Mouse (Mus musculus) CH12F3 (cell line): ENCODE results near the gene Fli1.

Experiments used
- in situ Hi-C: fragments of 300-500 bp; cut with MboI; formaldehyde crosslinking; loops from 2 replicates; pipeline ENCODE4 v1.14.3; 2020; ENCODE audit warnings: low sequenced_read_pairs

Gene Fli1

DNA sequence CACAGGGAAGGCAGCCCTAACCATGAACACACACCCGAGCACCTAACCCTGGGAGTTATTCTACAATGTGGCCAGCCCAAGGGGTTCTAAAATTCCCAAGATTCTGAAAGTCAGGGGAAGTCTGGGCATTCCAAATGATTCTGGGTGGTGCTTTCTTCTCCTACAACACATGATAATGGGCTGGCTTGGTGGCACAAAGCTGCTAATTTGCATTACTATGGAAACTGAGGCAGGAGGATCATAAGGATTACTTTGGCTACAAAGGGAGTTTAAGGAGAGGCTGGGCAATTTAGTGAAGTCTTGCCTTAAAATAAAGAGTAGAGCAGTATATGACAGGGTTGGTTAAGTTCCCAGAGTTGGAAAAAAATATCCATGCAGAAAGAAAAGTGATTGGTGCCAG, 127.7 kb downstream of the Fli1 start:
- in situ Hi-C loops: loop anchor here (25.0 kb wide), 1 partner anchor 672 kb away; no protein-coding TSS in a partner anchor

DNA sequence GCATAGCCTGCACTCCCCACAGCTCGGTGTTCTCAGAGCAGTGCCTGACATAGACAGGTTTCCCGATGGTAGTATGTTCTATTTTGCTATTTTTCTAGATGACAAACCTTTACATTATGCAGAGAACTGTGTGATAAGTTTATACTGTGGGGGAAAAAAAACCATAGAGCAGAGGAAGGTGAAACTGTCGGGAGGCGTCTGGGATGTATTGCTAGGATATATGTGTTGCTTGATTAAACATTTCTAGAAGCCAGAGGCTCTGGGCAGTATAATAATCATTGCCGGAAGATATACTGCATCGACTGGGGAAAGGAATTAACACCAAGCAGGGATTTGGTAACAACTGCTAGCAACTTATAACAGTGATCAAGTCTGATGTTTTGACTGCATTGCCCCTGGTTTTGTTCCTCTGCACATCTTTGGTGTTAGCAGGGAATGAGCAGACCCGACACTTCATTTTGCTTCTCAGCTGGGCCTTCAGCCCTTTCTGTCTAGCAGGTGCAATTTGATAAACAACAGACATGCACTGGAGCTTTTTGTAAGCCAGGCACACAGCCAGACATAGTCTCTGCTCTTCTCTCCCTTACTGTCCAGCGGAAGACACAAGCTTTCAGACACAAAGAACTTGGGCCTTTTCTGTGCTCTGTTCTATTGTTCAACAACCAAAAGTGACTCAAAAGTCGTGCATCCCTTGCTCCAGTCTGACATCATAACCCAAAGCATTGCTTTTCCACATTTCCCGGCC, 129.7 kb downstream of the Fli1 start:
- in situ Hi-C loops: loop anchor here (25.0 kb wide), 1 partner anchor 674 kb away; no protein-coding TSS in a partner anchor

GRCm38 (mm10) chr9:32411507-32411906, 131.2 kb downstream of the Fli1 start:
- in situ Hi-C loops: loop anchor here (25.0 kb wide), 1 partner anchor 676 kb away; no protein-coding TSS in a partner anchor

GRCm38 (mm10) chr9:32410671-32411070, 132.0 kb downstream of the Fli1 start:
- in situ Hi-C loops: loop anchor here (25.0 kb wide), 1 partner anchor 677 kb away; no protein-coding TSS in a partner anchor

- in situ Hi-C loops: loop anchor here (25.0 kb wide), 1 partner anchor 678 kb away; no protein-coding TSS in a partner anchor
These were observed 133.3 kb downstream of the Fli1 start for GRCm38 (mm10) chr9:32409060-32409961.

DNA sequence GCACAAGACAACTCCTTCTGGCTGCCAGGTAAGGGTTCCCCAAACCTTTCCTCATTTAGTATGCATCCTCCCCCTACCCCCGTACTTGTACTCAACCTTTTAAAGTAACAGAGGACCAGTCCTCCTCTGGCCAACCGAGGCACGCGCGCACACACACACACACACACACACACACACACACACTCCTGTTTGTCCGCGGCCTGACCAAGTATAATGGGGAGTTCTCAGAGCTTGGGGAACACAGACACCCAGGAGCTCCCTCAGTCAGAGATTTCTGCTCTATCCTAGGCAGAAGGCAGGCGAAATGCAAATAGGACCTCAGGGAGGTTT, 134.0 kb downstream of the Fli1 start:
- in situ Hi-C loops: loop anchor here (25.0 kb wide), 1 partner anchor 679 kb away; no protein-coding TSS in a partner anchor

- in situ Hi-C loops: loop anchor here (25.0 kb wide), 1 partner anchor 682 kb away; no protein-coding TSS in a partner anchor
These were observed 137.3 kb downstream of the Fli1 start for GRCm38 (mm10) chr9:32405191-32405925.

DNA sequence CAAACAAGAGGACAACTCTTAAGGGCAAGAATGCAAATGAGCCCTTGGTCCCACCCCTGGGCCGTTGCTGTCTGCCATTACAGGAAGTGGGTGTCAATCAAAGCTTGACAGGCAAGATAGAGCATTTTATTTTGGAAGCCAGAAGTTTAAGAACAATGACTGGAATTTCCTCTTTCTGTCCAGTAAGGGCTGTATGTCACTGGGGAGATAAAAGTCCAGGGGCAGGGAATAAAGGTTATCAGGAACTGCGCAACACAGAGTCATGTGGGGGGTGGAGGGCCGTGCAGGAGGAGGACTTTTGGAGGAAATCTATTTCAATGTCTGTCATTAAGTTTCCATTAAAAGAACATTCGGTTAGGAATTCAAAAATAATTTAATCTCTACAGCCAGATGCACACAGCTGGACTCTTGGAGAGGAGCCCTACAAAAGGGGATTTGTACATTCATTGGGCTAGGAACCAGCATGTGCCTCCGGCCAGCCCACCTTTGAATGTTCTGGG, 141.9 kb downstream of the Fli1 start:
- in situ Hi-C loops: loop anchor here (25.0 kb wide), 1 partner anchor 687 kb away; no protein-coding TSS in a partner anchor

GRCm38 (mm10) chr9:32400212-32400611, 142.4 kb downstream of the Fli1 start:
- in situ Hi-C loops: loop anchor here (25.0 kb wide), 1 partner anchor 687 kb away; no protein-coding TSS in a partner anchor

GRCm38 (mm10) chr9:32394761-32395161, 147.9 kb downstream of the Fli1 start:
- in situ Hi-C loops: no loop called here

DNA sequence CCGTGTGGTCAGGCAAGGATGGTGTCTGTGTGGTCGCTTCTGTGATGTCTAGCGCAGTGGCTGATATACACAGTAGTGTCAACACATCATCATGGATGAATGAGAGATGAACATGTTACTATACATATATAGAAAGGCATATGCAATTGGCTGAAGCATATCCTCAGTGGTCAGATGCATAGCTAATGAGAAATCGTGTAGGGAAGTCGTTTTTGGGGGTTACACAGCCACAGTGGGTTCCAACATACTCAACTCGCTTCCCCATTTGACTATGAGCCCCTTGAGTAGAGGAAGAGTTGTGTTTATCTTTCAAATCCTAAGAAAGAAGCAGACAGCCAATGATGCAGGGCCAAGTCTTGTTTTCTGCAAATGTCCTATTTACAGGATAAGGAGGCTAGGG, 149.9 kb downstream of the Fli1 start:
- in situ Hi-C loops: no loop called here

DNA sequence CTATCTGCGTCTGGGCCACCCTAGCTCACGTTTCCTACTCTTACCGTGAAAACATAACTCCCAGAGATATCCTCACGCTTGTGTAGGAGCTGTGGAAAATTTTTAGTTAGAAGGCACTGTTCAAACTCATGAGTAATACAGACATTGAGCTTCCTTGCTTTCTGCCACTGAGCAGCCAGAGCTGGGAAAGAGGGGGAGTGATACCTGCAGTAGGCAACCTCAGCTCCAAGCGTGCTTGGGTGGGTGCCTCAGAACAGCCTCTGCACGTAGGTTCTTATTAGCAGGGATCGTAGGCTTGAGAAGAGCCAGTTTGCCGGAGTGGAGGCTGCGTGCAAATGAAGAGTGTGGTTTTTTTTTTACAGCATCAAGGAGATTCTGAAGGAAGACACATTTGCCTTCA, 151.0 kb downstream of the Fli1 start:
- in situ Hi-C loops: no loop called here

DNA sequence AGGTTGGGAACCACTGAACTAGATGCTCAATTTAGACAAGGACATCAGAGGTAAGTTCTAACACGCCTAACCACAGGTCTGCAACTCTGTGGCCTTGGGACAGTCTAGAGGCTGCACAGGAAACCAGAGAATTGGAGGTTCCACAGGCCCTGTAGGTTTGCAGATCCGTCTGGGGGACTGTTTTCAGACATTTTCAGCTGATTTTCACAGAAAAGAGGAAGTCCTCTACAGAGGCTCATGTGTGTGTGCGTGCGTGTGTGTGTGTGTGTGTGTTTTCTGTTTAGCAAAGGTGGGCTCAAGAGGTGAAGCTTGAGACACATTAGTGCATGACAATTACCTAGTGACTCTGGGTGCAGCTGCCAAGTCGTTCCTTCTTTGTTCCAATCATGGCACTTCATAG, 151.6 kb downstream of the Fli1 start:
- in situ Hi-C loops: no loop called here

DNA sequence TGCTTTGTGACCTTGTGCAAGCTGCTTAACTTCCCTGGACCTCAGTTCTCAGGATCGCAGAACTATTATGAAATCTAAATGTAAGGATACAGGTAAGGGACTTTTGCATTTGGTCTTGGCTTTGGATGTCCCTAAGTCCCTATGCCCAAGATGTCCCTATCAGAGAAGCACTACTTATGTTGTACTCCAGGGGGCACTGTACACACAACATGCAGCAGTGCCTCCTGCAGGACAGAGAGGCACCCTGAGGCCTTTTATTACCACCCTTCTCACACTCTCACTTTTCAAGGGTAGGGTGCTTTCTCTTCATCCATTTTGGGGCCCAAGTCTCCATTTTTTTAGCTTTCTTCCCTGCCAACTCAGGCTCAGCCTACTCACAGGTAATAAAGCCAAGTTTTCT, 154.5 kb downstream of the Fli1 start:
- in situ Hi-C loops: no loop called here

- in situ Hi-C loops: no loop called here
These were observed 157.8 kb downstream of the Fli1 start for GRCm38 (mm10) chr9:32384906-32385305.

- in situ Hi-C loops: no loop called here
These were observed 165.6 kb downstream of the Fli1 start for GRCm38 (mm10) chr9:32376863-32377590.

DNA sequence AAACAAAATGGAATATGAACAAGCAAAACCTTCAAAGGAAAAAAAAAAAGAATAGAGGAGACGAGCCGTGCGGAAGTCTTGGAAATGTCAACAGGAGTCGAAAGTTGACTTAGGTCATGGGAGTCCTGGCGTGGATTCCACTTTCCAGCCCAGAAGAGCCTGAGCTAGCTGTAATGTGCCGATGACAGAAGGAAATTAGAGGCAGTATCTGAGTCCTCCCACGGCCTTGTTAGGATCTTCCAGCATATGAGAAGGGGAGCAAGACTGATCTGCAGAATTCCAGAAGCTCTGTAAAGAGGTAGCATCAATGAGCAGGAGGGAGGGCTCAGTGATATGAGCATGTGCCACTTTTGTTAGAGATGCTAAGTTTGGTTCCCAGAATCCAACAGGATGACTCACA, 166.6 kb downstream of the Fli1 start:
- in situ Hi-C loops: no loop called here

DNA sequence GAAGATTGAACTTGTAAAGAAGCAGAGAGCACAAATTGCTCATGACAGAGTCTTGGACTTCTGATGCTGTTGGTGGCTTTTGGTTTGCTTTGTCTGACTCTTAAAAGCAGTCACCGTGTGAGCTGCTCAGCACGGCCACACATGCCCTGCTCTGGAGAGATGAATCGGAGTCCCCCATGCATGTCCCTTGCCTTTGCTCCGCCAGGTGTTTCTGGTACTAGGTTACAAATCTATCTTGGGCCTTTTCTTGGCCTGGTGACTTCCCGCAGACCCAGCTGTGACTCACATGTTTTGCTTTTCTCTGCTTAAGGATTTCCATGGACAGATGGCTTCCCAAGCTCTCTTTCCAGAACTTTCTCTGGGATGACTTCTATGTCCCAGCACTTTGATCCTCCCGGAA, 169.0 kb downstream of the Fli1 start:
- in situ Hi-C loops: no loop called here
